Mouse (Mus musculus) midbrain, embryonic 15.5 days (tissue): ENCODE measurements around the gene Gata3. TPM values are rescaled to one million over a fixed set of nuclear protein-coding genes. Genes with fewer than 3 reads are reported as not detected.

ENCODE experiments used
- ATAC-seq: fragments of 200-750 bp; cut with Nextera tagmentation; replicated peaks from 2 replicates; pipeline ENCODE4 v1.8.0; 2017; ENCODE audit warnings: moderate TSS enrichment
- H3K27ac ChIP-seq: fragments of 300-500 bp; sonication (generic); 2 replicates; pipeline ENCODE4 v1.5.1; 2015; ENCODE audit warnings: mild to moderate bottlenecking, inconsistent platforms
- H3K27me3 ChIP-seq: fragments of 300-500 bp; sonication (generic); replicated peaks from 2 replicates; pipeline ENCODE4 v1.6.1; 2015; ENCODE audit warnings: inconsistent platforms
- H3K36me3 ChIP-seq: fragments of 300-500 bp; sonication (generic); replicated peaks from 2 replicates; pipeline ENCODE4 v1.6.1; 2015; ENCODE audit warnings: inconsistent platforms
- H3K4me1 ChIP-seq: fragments of 300-500 bp; sonication (generic); 2 replicates; pipeline ENCODE4 v1.6.1; 2015; ENCODE audit warnings: inconsistent platforms
- H3K4me2 ChIP-seq: fragments of 300-500 bp; sonication (generic); 2 replicates; pipeline ENCODE4 v1.6.1; 2015; ENCODE audit warnings: inconsistent platforms, mild to moderate bottlenecking, moderate library complexity
- H3K4me3 ChIP-seq: fragments of 300-500 bp; sonication (generic); 2 replicates; pipeline ENCODE4 v1.5.1; 2015; ENCODE audit warnings: mild to moderate bottlenecking, inconsistent platforms
- H3K9ac ChIP-seq: fragments of 300-500 bp; sonication (generic); 2 replicates; pipeline ENCODE4 v1.6.1; 2015; ENCODE audit warnings: mild to moderate bottlenecking, inconsistent platforms
- H3K9me3 ChIP-seq: fragments of 300-500 bp; sonication (generic); 2 replicates; pipeline ENCODE4 v1.6.1; 2016; ENCODE audit warnings: inconsistent platforms
- WGBS: fragments of 180-500 bp; shearing (Covaris S2); methylation state at CpG from one replicate; pipeline ENCODE4 v1.1.7; 2015; ENCODE audit warnings: mixed read lengths; 5-methylcytosine and 5-hydroxymethylcytosine counted together
- polyA plus RNA-seq: library from polyadenylated mRNA; unstranded; fragments of >200 nt; fragmentation: Nextera tagmentation; extraction: Ambion mirVana; gene quantifications from 2 replicates; pipeline ENCODE4 v1.2.1, GENCODE M21; 2015

Gata3 gene
- polyA plus RNA-seq, 1 experiment from 2014 or later, result 116 TPM

DNA sequence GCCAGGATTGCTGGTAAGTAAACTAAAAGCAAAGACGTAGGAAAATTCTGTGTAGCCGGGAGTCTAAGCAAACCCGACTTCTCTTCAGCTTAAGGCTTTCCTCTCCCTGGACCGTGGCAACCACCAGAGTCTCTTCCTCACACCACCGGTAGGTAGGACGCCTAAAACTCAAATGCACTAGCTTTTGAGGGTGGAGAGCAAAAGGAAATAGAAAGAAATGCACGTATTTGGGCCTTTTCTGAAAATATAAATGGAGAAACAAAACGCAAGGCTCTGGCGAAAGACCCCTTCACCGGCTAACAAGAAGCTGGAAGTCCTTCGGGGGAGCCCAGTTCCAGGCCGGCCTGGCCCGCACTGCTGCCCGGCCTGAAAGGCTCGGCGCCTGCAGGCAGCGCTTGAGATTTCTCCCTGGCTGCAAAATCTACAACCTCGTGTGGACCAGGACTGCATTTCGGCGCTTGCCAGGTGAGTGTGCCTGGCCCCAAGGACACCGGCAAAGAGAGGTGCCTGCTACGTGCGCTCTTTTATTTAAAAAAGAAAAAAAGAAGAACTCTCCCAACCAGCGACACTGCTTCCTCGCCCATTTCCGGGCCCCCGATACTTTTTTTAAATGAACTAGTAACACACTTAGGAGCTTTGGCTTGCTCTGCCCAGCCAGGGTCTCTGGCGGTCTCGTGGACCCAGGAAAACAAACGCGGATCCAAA is 13.1 kb downstream of the Gata3 start:
- Histone ChIP-seq H3K36me3 (no peaks in the 10 kb centered on the region), H3K27ac (peak overlapping the region; percentile 81), H3K4me3 (peak overlapping the region; percentile 43), H3K9me3 (no peaks in the 10 kb centered on the region), H3K27me3 (peaks cover 62% of the 10 kb centered on the region), H3K4me2 (peak overlapping the region; percentile 67), H3K9ac (peak overlapping the region; percentile 38), H3K4me1 (peaks cover 21% of the 10 kb centered on the region)
- WGBS, result 1% methylated on average over 31 of the region's 31 CpGs
- ATAC-seq, result no peak

DNA sequence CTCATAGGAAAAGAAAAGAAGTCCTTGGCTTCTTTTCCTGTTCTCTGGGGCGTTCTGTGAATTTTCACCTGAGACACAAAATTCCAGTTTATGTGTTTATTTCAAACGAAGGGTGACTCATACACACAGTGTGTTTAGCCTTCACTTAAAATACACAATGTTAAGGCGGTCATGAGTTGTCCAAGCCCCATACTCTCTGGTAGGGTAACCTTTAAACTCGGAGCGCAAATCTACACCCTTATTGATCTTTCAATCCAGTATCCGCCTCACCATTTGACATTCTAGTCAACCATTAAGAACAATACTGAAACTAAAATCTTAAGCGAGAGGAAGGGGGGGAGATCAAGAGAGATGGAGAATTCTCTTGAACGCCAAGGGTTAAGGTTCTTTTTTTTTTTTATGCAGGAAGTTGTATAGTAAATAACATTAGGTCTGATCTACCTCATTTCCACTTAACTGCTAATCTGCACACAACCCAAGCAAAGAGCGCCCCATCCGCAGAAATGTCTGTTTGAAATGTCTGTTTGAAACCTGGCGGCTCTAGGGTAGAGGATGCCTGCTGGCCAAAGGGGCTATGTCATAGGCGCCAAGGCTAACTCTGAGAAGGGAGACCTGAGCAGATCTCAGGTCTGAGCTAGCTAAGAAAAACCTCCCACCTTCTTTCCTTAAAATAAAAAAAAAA is 14.0 kb downstream of the Gata3 start:
- Histone ChIP-seq H3K36me3 (no peaks in the 10 kb centered on the region), H3K27me3 (peaks cover 67% of the 10 kb centered on the region), H3K4me2 (peak overlapping the region; percentile 67), H3K4me1 (peaks cover 12% of the 10 kb centered on the region), H3K27ac (peak overlapping the region; percentile 81), H3K9ac (peak overlapping the region; percentile 38; the same call in 1 of the 2 replicates), H3K9me3 (no peaks in the 10 kb centered on the region), H3K4me3 (peak overlapping the region; percentile 43)
- 12% methylated on average over 12 of the region's 12 CpGs for WGBS
- ATAC-seq, result no peak

DNA sequence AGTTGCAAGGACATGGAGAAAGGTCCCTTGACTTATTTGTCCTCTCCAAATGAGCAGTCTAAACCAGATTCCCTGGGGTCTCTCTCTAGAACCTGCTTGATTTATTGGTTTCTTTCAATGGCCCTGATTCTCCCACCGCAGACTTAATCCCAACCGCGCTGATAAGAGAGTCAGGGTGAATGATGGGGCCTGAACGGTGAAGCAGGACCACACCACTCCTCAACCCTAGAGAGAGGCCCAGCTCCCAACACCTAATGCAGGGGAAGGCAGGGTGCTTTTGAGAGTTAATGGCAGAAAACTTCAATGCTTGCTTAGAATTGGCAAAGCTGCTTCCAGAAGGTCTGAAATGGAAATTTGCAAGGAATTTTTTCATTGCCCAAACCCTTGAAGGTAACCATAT is 14.6 kb downstream of the Gata3 start:
- Histone ChIP-seq H3K4me3 (peak overlapping the region; percentile 43), H3K27ac (peak overlapping the region; percentile 68), H3K9ac (peak overlapping the region; percentile 35; the same call in 1 of the 2 replicates), H3K36me3 (no peaks in the 10 kb centered on the region), H3K9me3 (no peaks in the 10 kb centered on the region), H3K4me1 (peaks cover 9% of the 10 kb centered on the region; the same call in 1 of the 2 replicates), H3K4me2 (peak overlapping the region; percentile 67), H3K27me3 (peaks cover 71% of the 10 kb centered on the region)
- no peak for ATAC-seq
- WGBS, result 3% methylated on average over 4 of the region's 4 CpGs

DNA sequence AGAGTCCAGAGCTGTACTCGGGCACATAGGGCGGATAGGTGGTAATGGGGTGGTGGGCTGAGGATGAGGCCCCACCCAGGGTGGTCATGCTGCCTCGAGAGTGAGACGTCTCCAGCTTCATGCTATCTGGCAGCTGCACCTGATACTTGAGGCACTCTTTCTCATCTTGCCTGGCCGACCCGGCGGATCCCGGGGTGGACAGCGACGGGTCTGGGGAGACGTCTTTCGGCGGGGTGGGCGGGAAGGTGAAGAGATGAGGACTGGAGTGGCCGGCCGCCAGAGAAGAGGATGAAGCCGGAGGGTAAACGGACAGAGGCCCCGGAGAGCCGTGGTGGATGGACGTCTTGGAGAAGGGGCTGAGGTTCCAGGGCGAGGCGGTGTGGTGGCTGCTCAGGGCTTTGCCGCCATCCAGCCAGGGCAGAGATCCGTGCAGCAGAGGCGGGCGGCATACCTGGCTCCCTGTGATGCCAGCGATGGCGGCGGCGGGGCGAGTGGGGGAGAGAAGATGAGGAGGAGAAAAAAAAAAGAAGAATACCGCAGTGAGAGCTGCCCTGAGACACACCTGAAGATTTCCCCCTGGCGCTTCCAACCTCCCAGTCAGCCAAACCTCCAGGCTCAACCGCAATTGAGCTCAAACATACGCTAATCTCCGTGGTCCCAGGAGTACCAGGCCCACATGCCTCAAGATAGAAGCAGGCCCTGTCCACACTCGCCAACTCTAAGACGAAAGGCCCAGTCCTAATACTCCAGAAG is 15.2 kb downstream of the Gata3 start:
- peaks cover 72% of the 10 kb centered on the region for H3K27me3 ChIP-seq
- H3K4me3 ChIP-seq, result peak overlapping the region; percentile 43
- no peaks in the 10 kb centered on the region for H3K36me3 ChIP-seq
- H3K27ac ChIP-seq, result peak overlapping the region; percentile 68
- H3K4me2 ChIP-seq, result peak overlapping the region; percentile 67
- ATAC-seq, result no peak
- H3K4me1 ChIP-seq, result peaks cover 12% of the 10 kb centered on the region; the same call in 1 of the 2 replicates
- peak overlapping the region; percentile 35 for H3K9ac ChIP-seq
- no peaks in the 10 kb centered on the region for H3K9me3 ChIP-seq
- 3% methylated on average over 37 of the region's 39 CpGs for WGBS

DNA sequence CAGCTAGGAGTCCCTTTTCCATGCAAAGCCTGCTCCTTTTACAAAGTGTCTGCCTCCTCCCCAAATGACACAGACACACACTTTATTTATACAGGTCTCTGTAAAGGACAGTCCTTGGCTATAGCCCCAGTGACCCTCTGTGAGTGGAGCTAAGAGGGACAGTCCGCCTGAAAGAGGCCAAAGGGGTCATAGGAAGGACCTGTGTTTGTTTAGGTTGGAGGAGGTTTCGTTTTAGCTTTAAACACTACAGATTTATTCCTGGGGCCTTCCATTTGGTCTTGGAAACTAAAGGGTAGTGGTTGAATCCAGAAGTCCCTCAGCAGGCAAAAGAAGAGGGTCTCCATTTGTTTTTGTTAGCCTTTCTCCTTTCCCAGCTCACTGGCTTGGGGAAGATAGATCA is 16.1 kb downstream of the Gata3 start:
- H3K9ac ChIP-seq, result peak overlapping the region; percentile 35; the same call in 1 of the 2 replicates
- H3K4me1 ChIP-seq, result peaks cover 12% of the 10 kb centered on the region; the same call in 1 of the 2 replicates
- H3K36me3 ChIP-seq, result no peaks in the 10 kb centered on the region
- peaks cover 67% of the 10 kb centered on the region for H3K27me3 ChIP-seq
- H3K9me3 ChIP-seq, result no peaks in the 10 kb centered on the region
- WGBS, result 11% methylated on average over 2 of the region's 2 CpGs
- peak overlapping the region; percentile 68 for H3K27ac ChIP-seq
- no peak for ATAC-seq
- peak overlapping the region; percentile 67 for H3K4me2 ChIP-seq
- H3K4me3 ChIP-seq, result peak overlapping the region; percentile 43

DNA sequence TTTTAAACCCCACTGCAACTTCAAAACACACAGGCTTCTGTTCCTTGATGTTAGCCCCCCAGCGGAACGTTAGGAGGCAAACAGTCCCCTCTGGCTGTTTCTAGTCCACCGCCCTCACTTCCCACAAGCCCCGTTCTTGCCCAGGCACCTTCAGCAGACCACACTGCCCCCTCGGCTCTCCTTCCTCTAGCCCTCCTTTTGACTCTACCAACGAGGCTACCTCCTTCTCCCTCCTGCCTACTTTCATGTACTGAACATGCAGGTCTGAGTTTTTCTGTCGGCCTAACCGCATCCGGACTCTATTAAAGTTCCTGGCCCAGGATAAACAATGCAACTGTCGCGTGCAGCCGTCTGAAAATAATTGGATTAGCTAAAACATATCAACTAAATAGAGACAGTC is 17.2 kb downstream of the Gata3 start:
- Histone ChIP-seq H3K4me3 (peak overlapping the region; percentile 43), H3K27me3 (peaks cover 57% of the 10 kb centered on the region), H3K9me3 (no peaks in the 10 kb centered on the region), H3K36me3 (no peaks in the 10 kb centered on the region), H3K27ac (peak overlapping the region; percentile 28), H3K9ac (peak overlapping the region; percentile 35), H3K4me2 (peak overlapping the region; percentile 67), H3K4me1 (peaks cover 7% of the 10 kb centered on the region; the same call in 1 of the 2 replicates)
- 3% methylated on average over 12 of the region's 12 CpGs for WGBS
- ATAC-seq, result no peak

DNA sequence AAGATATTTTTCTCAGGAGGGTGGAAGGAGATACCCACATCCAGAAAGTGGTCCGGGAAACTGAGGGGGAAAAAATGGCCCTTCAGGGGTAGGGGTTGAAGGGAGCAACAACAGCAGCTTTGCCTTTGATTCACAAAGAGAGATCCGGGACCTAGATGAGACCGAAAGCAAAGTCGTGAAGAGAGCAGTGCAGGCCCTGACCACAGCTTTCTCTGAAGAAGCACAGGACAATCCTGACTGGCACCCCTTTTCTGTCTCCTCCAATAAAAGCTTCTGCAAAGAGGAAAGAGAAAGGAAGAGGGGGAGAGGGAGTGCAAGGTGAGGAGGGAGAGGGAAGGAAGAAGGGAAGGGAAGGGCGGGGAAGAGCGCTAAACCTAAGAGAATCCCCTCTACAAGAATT is 18.0 kb downstream of the Gata3 start:
- ATAC-seq, result no peak
- peak overlapping the region; percentile 43 for H3K4me3 ChIP-seq
- H3K27ac ChIP-seq, result peak overlapping the region; percentile 53
- H3K9me3 ChIP-seq, result no peaks in the 10 kb centered on the region
- H3K27me3 ChIP-seq, result peaks cover 57% of the 10 kb centered on the region
- H3K36me3 ChIP-seq, result no peaks in the 10 kb centered on the region
- H3K4me1 ChIP-seq, result peaks cover 7% of the 10 kb centered on the region; the same call in 1 of the 2 replicates
- H3K9ac ChIP-seq, result peak overlapping the region; percentile 35
- WGBS, result 17% methylated on average over 6 of the region's 6 CpGs
- H3K4me2 ChIP-seq, result peak overlapping the region; percentile 67

DNA sequence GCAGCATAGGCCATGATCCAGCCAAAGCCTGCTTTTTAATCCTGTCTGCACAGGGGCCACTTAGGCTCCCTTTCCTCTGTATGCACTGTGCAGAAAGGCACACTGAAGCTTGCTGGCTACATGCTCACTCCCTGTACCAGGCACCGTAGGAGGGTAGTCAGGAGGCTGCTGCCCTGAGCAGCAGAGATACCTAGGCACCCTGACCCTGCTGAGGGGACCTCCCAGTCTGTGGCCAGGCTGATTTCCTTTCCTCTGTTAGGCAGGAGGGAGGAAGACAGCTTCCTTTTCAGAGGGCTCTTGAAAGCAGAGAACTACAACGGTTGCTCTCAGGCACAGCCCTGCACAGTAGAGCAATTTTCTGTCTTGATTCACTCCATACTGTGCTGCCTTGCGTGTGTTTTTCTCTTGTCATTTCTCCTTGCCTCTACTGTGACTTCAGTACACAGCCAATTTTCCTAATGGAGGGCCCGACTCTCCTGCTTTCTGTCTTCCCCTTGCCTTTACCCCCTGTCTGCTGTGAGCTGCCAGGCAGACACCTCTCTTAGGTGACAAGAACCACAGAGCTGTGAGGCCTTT is 18.6 kb downstream of the Gata3 start:
- Histone ChIP-seq H3K36me3 (no peaks in the 10 kb centered on the region), H3K4me3 (peak overlapping the region; percentile 43), H3K27me3 (peaks cover 57% of the 10 kb centered on the region), H3K27ac (peak overlapping the region; percentile 53), H3K9ac (peak overlapping the region; percentile 32; the same call in 1 of the 2 replicates), H3K4me2 (peak overlapping the region; percentile 67), H3K9me3 (no peaks in the 10 kb centered on the region), H3K4me1 (peaks cover 7% of the 10 kb centered on the region; the same call in 1 of the 2 replicates)
- 31% methylated on average over 4 of the region's 4 CpGs for WGBS
- peak; percentile 48; the same call in 1 of the 2 replicates for ATAC-seq

DNA sequence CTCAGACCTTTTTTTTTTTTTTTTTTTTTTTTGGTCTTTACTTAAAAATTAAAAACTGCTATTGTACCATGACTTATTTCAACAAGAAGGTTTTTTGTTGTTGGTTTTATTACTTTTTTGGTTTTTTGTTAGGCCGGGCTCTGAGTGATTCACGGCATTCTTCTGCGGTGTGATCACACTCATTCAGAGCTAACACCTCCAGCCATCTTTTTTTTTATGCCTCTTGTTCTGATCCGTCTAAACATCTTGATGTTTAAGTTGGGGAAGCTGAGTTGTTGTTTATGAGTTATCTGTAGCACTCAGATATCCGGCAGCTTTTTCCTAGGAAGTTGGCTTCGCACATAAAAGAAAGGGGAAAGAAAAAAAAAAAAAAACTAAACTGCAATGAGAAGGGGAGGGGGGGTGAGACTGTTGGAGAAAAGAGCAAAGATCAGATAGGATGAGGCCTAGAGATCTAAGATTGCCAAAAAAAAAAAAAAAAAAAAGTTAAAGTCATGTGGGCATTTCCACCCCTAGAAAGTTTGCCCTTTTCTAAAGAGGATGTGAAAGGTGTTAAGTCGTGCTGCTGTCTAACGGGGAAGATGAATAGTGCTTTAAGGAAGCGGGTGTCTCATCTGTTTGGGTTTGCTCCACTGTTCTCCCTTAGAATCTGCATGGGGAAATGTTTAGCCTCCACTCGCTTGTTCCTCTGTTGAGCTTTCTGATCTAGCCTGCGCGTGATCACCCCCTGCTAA is 22.6 kb downstream of the Gata3 start:
- H3K36me3 ChIP-seq, result no peaks in the 10 kb centered on the region
- no peak for ATAC-seq
- 74% methylated on average over 12 of the region's 12 CpGs for WGBS
- H3K27me3 ChIP-seq, result peaks cover 23% of the 10 kb centered on the region
- H3K27ac ChIP-seq, result no peak overlapping the region
- no peak overlapping the region for H3K9ac ChIP-seq
- no peak overlapping the region for H3K4me2 ChIP-seq
- no peaks in the 10 kb centered on the region for H3K9me3 ChIP-seq
- H3K4me1 ChIP-seq, result peaks cover 3% of the 10 kb centered on the region; the same call in 1 of the 2 replicates
- no peak overlapping the region for H3K4me3 ChIP-seq

DNA sequence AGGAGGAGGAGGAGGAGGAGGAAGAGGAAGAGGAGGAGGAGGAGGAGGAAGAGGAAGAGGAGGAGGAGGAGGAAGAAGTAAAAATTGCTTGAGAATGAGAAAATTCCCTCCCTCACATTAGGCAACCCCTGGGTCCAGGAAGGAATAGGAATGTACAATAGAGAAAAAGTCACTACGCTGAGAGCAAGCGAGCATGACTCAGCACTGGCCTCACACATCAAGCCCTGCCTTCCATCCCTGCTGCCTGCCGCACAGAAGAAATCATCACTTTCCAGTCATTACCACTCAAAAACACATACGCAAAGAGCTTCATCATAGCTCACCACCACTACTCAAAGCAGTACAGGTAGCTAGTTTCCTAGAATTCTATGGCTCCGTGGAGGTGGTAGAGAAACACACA is 29.1 kb downstream of the Gata3 start:
- no peaks in the 10 kb centered on the region for H3K4me1 ChIP-seq
- H3K4me2 ChIP-seq, result no peak overlapping the region
- H3K4me3 ChIP-seq, result no peak overlapping the region
- no peak overlapping the region for H3K9ac ChIP-seq
- no peaks in the 10 kb centered on the region for H3K36me3 ChIP-seq
- H3K9me3 ChIP-seq, result no peaks in the 10 kb centered on the region
- 78% methylated on average over 5 of the region's 5 CpGs for WGBS
- no peaks in the 10 kb centered on the region for H3K27me3 ChIP-seq
- no peak for ATAC-seq
- no peak overlapping the region for H3K27ac ChIP-seq

DNA sequence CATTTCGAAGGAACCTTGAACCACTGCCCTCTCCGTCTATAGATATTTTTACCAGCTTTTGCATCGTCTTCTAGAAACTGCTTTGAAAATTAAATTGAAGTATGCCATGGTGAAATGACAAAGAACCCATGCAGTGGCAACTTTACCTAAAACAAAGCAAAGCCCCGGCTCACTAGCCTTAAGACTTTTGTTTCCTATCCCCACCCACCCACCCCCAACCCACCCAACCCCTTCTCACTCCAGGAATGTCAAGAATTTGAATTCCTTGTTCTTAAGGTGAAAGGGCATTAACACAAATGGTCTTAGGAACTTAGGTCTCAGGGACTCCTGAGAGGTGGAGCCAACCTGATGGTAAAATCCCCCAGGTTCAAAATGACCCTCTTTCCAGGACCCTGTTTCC is 34.0 kb downstream of the Gata3 start:
- Histone ChIP-seq H3K27ac (no peak overlapping the region), H3K4me1 (peaks cover 10% of the 10 kb centered on the region), H3K36me3 (no peaks in the 10 kb centered on the region), H3K27me3 (no peaks in the 10 kb centered on the region), H3K9ac (no peak overlapping the region), H3K9me3 (no peaks in the 10 kb centered on the region), H3K4me2 (no peak overlapping the region), H3K4me3 (no peak overlapping the region)
- no peak for ATAC-seq
- WGBS, result 52% methylated on average over 4 of the region's 4 CpGs
